Mouse (Mus musculus): Measurements from ENCODE around the gene Bmper. TPM values are rescaled to one million over a fixed set of nuclear protein-coding genes. Genes with fewer than 3 reads are reported as not detected.

The Bmper gene
- total RNA-seq, 2 experiments from 2014 or later = 3.6 to 5.1 TPM

DNA sequence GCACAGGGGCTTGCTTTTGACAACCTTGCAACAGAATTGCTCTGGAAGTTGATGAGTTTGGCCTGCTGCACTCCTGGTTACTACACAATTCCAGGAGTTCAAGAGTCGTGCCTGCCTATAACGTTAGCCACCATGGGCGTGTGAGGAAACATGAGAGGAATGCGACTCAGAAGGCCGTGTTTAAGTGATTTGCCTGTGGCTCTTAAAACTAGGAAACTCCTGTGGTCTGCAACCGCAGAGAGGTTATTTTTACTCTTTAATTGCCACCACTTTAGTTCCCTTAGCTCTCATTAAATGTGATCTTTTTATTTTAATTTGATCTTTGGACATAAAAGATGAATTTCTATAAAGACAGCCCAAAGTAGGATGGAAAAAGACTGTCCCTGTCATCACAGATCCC, 184.5 kb downstream of the Bmper start:
- intact Hi-C loops (cut with DNase I) = no loop called here
- DNase-seq (ENCODE audit: low spot score) = no peak

DNA sequence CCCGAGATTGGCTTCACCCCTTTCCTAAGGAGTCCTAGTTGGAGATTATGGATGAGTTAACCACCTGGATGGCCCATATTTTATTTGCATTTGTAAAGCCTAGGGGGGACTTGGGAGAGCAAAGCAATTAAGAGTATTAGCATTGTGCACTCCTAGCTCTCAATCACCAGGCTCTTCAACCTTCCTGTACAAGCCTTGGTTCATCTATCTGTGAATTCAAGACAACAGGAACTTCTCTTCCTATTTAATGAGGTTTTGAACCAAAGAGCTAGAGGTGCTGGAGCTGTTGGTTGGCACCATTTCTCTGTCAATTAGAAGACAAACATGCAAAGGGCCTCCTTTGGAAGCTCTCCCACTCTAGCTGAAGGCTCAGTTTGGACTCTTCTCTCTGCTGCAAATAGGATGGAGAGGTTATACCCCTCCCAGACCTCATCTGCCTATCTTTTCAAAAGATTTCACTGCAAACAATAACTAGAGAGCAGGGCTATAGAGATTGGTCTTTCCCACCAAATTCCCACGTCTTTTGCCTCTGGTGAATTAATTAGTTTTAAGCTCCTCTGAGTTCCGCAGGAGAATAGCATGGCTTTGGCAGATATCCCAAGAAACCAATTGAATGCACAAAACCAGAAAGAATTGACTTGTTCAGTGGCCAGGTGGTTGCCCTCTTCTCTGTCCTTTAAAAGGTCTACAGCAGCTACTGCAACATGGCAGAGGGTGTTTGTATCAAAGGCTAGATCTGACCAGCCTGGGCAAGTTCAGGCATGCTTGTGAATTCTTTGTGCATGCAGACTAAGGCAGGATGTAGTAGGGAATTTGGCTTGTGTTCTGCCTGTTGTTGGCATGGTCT, 185.3 kb downstream of the Bmper start:
- intact Hi-C loops (cut with DNase I) = no loop called here
- DNase-seq (ENCODE audit: low spot score) = no peak

DNA sequence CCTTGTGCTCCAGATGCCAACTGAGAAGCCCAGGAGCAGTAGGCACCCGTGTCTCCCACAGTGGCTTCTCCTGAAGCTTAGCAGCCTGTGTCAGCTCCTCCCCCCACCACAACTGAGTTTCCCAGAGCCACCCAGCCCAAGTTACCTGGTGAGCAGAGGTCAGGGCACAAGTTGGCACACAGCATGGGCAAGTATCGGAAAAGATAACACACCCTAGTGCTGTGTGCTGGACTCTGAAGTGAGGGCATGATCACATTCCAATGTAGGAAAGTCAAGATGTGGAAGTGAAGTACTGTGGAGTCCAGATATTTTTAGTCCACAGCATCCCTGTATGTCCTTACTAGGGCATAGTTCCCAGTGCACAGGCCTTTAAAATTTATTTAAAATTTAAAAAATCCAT, 187.7 kb downstream of the Bmper start:
- no peak for DNase-seq (ENCODE audit: low spot score)
- intact Hi-C loops (cut with DNase I) = no loop called here

DNA sequence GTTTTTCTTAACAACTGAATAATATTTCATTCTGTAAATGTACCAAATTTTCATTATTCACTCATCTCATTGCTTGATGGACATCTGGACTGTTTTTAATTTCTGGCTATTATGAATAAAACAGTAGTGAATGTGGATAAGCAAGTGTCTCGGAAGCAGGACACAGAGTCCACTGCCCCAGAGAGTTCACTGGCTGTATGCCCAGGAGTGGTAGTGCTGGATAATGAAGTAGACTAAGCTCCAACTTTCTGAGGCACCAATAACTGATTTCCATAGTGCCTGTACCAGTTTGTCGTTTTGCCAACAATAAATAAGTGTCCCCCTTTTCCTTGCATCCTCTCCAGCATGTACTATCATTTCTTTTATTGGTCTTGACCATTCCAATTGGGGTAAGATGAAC, 190.1 kb downstream of the Bmper start:
- DNase-seq (ENCODE audit: low spot score) = no peak
- intact Hi-C loops (cut with DNase I) = no loop called here

DNA sequence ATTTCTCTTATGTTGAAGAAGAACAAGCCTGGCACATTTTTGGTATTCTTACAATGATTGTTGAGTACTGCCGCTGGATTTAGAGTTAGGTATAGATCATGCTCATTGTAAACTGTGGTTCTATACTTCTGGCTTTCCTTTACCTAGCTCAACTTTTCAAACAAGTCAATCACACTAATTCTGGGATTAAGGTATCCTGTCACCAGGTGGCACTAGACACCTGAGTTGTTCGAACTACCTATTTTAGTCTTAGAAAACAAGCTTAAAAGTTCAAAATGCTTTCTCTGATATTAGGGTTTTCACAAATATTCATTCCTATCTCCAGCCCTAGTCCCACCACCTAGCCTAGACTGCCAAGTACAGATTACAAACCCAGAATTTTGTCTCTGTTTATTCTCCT, 196.2 kb downstream of the Bmper start:
- intact Hi-C loops (cut with DNase I) = no loop called here
- DNase-seq (ENCODE audit: low spot score) = no peak

DNA sequence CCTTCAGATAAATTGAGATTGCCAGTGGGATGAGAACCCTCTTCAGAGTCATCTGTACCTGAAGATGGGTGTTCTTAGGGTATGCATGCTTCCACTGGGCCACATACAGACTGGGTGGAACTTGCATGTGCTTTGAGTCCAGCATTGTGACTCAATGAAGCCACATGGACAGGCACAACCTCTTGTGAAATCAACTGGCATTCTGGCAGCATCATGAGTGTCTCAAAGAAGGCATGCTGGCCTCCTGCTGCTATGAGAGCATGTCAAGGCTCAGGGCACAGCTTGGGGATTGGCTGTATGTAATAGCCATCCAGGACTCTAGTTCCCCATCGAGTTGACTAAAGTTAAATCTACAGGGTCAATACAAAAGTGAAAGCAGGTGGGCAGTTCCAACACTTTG, 200.9 kb downstream of the Bmper start:
- intact Hi-C loops (cut with DNase I) = no loop called here

DNA sequence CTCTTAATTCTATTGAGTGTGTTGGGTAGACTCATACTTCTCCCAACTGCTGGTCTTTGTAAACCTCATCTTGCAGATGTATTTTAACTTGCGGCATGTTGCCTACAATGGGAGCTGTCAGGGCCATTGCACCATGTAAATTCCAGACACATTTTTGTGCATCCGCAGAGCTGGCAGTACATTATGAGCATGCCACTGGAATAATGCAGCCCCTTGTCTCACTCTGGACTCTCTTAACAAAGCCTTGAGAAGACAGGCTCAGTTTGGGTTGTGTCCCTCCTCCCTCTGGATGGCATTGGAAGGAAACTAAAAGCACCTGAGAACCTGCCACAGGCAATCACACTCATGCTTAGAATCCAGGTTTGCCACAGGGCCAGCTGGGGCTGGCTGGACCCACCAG, 209.8 kb downstream of the Bmper start:
- DNase-seq (ENCODE audit: low spot score) = no peak
- intact Hi-C loops (cut with DNase I) = no loop called here

More for the DNA sequence above, 200.9 kb downstream of the Bmper start:
- no peak for DNase-seq (ENCODE audit: low spot score)

DNA sequence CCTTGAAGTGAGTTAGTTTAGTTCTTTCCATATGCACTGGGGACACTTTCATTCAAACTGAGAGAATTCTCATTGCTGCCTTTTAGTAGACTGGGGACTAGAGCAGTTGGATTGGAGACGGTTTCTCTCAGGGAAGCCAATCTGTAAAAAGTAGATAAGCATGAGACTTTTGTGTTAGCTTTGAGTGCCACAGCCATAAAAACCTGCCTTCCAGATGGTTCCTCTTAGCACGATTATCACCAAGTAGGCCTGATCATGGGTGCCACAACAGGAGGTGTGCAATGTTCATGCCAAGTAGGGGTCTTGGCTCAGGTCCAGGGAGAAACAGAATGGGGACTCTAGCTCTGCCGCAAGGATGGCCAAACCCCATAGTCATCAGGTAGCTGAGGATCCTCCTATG, 210.4 kb downstream of the Bmper start:
- no peak for DNase-seq (ENCODE audit: low spot score)
- intact Hi-C loops (cut with DNase I) = no loop called here

DNA sequence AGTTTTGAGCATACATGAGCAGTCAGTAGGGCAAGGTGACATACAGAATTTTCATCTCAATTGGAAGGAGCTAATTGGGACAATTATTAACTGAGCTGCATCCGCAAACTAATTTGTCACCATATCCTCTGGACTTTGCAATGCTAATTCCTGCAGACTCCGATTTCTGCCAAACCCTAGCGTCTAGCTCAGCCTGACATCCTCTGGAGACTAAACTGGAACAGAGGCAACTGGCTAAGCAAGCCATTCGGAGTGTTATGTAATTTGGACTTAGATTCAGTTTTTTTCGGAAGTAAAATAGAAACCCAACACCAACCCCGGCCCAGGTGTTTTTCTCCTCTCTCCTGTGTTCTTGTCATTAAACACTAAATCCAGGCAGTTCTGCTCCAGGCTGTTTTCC, 213.9 kb downstream of the Bmper start:
- DNase-seq (ENCODE audit: low spot score) = peak; percentile 16
- intact Hi-C loops (cut with DNase I) = no loop called here

DNA sequence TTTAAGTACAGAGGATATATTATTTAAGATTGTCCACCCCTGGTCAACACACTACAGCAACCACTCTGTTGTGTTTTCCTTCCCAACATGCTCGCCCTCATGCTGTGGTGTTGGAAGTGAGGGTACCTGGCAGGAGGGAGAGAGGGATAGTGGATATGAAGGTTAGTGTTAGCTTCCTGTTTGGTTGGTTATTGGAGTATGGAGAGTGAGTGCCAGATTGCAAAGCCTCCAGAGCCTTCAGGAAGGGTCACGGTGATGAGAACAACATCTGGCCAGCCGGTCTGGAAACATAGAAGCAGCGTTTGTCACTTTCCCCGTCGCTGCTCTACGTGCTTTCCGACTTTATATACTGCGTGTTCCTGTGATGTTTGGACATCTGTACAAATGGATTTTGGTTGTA, 215.8 kb downstream of the Bmper start:
- DNase-seq (ENCODE audit: low spot score) = no peak
- intact Hi-C loops (cut with DNase I) = no loop called here

DNA sequence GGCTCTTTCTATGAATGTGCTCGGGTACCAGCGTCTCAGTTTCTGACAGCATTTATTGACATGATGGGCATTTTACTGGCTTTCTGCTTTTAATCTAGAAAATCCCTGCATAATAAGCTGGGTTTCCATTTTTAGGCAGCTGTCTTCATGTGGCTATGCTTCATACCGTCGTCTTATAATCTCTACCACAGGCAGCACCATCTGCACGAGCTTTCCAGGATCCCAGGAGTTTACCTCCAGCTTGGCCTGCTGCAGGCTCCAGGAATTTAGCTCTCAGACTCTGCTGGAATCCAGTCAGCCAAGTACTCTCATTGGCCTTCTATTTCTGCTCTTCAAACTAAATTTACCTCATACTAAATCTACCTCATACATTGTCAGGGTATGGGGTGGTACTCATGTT, 219.3 kb downstream of the Bmper start:
- intact Hi-C loops (cut with DNase I) = no loop called here
- DNase-seq (ENCODE audit: low spot score) = no peak

DNA sequence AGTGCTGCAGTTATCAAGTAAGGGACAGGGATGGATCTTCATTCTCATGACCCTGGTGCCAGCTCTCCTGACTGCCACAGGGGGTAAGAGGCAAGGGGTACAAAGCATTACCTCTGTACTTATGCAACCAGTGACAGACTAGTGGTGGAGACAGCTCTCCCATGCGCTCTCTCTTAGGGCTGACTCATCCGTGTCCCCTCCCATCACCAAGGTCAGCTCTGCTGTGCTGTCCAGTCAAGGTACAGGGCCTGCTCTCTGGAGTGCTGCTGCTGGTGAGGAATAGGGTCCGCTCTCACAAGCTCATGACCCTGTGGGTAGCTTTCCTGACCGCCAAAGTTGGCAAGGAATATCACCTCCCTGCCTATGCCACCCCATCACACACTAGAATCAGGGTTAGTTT, 222.1 kb downstream of the Bmper start:
- intact Hi-C loops (cut with DNase I) = no loop called here
- DNase-seq (ENCODE audit: low spot score) = no peak

DNA sequence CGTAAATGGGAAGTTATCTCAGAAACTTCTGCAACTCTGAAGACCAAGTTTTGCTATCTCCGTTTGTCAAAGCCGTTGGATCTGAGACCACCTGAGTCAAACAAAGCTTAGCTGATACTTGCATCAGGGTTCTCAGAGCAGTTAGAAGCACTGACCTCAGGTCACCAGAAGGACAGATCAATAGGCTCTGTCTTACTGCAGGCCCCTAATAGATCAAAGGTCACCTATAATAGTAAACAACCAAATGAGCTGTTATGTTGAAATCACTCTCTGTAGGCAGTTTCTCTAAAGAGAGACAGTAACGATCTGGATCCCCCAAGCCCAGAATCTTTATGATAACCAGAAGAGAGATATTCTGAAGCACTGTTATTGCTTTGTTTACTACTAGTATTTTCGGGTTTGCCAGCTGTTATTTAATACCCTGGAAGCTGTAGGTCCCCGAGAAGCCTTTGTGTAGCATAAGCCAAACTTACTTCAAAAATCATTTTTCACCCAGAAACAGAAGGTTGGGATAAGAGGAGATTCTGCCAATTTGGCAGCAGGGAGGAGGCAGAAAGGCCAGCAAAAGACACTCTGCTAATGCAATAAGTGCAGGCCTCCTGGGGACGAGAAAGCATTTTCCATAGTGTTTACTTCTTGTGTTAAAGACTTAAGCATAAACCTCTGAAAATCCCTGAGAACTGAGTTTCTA, 224.5 kb downstream of the Bmper start:
- DNase-seq (ENCODE audit: low spot score) = no peak
- intact Hi-C loops (cut with DNase I) = no loop called here

DNA sequence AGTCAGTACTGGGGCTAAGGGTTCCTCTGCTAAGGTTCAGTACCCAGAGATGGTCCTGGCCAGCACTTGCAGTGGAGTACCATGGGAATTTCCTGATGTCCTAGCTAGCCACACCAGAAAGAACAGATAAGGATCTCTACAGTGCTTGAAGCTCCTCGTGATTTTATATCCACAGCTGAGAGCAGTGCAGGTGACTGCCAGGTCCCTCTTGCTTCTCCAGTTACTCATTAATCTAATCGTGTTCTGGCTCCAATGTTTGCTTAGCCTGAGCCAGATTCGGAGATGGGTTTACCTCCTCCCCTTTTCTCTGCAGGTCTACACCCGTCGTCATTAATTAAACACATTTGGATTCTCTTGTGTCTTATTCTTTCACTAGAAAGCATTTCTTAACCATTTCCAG, 230.4 kb downstream of the Bmper start:
- no peak for DNase-seq (ENCODE audit: low spot score)
- intact Hi-C loops (cut with DNase I) = no loop called here

DNA sequence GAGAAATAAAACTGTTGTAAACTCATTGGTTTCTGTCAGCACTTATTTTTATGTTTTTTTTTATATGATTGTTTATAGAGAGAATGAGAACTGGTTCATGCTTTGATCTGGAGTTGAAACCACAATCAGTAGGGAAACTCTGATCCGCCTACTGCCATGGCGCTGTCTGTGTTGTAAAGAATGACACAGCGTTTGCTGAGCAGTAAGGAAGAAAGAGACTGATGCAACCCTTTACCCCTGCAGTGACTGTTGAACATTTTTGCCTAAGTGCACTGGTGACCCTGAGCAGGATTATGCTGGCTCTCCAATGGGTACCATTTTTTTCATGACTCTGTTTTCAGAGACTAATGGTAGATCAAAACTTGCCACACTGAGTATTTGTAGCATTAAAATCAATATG, 234.3 kb downstream of the Bmper start:
- no peak for DNase-seq (ENCODE audit: low spot score)
- intact Hi-C loops (cut with DNase I) = no loop called here

DNA sequence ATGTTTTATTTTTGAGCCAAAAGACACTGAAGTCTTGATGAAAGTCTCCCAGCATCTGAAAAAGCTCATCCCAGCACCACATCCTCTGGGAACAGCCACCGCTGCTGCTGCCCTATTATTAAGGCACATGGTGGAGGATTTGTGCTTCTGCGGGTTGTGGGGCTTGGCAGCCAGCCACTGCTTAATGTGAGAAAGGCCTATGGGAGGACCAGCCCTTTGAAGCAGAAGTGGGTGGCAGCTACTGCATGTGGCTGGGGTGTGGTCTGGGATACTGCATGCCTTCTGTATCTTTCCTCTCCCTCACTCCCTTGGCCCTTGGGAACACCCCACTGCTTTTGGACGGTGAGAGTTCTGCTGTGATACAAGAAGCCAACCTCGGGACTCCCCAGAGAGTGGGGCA, 237.8 kb downstream of the Bmper start:
- DNase-seq (ENCODE audit: low spot score) = no peak
- intact Hi-C loops (cut with DNase I) = no loop called here

DNA sequence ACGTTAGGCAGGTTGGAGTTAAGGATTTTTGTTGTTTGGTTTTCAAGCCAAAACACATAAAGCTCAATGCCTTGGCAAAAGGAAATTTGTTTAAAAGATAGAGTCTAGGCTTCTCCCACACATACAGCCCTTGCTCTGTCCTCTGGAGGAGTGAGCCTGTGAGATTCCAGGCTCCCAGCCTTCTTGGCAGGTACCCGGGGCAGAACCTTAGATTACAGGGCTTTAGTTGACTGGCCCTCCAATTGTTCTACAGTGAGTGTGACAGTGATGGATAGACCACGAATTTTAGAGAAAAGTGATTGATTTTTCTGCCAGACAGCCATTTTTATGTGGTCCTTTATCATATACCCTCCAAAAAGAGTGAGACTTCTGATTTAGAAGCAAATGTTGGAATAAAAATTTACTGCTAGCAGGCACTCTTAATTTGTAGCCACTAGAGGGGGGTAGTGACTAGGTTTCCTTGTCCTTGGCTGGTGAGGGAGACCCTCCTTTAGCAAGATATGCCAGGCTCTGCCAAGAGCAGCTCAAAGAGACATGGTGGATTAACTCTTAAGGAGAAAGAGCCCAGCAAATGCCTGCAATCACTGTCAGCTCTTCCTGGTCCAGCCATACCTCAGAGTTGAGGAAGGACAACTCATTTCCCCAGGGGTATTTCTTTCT, 240.2 kb downstream of the Bmper start:
- intact Hi-C loops (cut with DNase I) = no loop called here
- DNase-seq (ENCODE audit: low spot score) = no peak

DNA sequence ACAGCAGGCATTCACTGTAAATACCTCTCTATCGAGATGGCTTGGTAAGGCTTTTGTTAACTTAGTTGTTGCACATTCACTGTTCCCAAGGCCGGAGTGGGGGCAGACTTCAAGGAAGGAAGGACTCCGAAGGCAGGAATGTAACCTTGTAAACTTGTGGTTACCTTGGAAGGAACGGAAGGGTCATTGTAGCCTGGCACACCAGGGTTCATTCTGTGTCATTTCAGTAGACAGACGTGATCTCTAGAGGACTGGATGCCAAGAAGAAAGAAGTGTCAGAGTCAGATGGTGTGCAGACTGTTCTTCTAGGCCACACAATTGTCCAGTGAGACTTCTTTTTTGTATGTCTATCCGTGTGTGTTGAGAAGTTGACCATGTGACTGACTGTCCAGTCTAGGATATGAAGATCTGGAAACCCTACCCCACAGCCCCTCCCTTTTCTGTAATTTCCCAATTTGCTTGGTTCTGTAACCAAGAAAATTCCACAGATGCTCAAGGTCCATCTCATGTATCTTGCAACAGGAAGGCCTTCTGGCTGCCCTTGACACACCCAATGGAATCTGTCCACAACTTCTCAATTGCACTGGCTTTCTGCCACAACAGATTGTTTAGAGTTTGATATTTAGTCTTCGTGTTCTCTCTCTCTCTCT, 242.2 kb downstream of the Bmper start:
- no peak for DNase-seq (ENCODE audit: low spot score)
- intact Hi-C loops (cut with DNase I) = no loop called here

DNA sequence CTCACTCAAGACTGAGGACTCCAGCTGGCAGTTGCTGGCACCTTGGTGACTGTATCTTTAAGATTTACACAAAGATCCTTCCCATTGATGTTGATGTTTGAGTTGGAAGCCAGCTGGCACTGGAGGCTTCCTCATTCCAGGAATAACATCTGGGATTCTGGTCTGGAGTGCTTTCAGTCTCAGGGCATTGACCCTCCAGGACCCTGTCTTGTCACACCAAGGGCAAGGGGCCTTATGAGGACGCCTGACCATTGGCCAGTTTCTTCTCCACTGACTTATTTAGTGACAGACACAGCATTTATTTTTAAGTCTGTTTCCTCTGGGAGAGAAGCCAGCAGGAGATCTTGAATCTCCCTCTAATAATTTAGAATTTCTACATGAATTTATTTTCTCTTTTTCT, 247.0 kb downstream of the Bmper start:
- intact Hi-C loops (cut with DNase I) = no loop called here
- no peak for DNase-seq (ENCODE audit: low spot score)

DNA sequence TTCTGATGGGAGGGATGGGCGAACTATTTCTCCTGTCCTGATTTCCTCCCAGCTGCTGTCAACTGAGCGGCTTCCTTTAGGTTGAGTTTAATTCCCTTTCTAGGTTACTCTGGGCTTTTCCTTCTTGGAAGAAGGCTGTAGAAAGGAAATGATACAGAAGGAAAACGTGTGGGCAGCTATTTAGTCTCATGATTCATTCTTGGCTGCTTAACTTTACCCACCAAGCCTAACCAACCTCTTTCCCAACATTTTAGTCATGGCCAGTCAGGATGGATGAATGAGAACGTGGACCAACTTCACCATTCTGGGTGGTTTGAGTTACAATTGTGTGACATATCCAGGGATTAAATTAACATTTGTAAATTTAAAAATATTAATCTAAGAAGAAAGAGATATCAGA, 263.0 kb downstream of the Bmper start:
- intact Hi-C loops (cut with DNase I) = no loop called here
- DNase-seq (ENCODE audit: low spot score) = no peak
